Mouse (Mus musculus) layer of hippocampus, postnatal 10 days (tissue): Measurements from ENCODE around the gene Lrrc23. TPM values are rescaled to one million over a fixed set of nuclear protein-coding genes. Genes with fewer than 3 reads are reported as not detected.

ENCODE experiments used
- total RNA-seq, 2 experiments: library from RNA; stranded (reverse); gene quantifications; 2 replicates each; pipeline ENCODE4 v1.2.3; 2021

Gene Lrrc23
- total RNA-seq, 2 experiments from 2014 or later = 1.8 to 3.6 TPM

Other genes starting within 250 kb of the Lrrc23 start
- 1 to 10 TPM; 1.2 to 1.3 TPM for gene C1s1, start 237.4 kb downstream of the Lrrc23 start, total RNA-seq
- gene C1rb, start 209.4 kb downstream of the Lrrc23 start, total RNA-seq = under 1 TPM in 1 of 2 experiments, not detected in 1; 0.16 TPM
- under 1 TPM; 0.57 to 0.62 TPM for gene C1s2, start 143.6 kb downstream of the Lrrc23 start, total RNA-seq
- 10 to 100 TPM; 43.5 to 44.0 TPM for gene Lpcat3, start 116.7 kb downstream of the Lrrc23 start, total RNA-seq
- gene Emg1, start 67.5 kb downstream of the Lrrc23 start, total RNA-seq = 10 to 100 TPM; 49.4 to 53.8 TPM
- 100 to 1,000 TPM; 159 to 164 TPM for gene Phb2, start 67.4 kb downstream of the Lrrc23 start, total RNA-seq
- gene Ptpn6, start 41.0 kb downstream of the Lrrc23 start, total RNA-seq = 1 to 10 TPM; 4.3 to 5.3 TPM
- 100 to 1,000 TPM; 329 to 345 TPM for gene Grcc10, start 38.4 kb downstream of the Lrrc23 start, total RNA-seq
- gene Gm45234, start 23.7 kb downstream of the Lrrc23 start, total RNA-seq = not detected
- 100 to 1,000 TPM; 138 to 150 TPM for gene Atn1, start 23.2 kb downstream of the Lrrc23 start, total RNA-seq
- 100 to 1,000 TPM; 476 to 480 TPM for gene Eno2, start 10.1 kb downstream of the Lrrc23 start, total RNA-seq
- 1 to 10 TPM; 3.3 to 5.0 TPM for gene Spsb2, start 28.9 kb upstream of the Lrrc23 start, total RNA-seq
- 100 to 1,000 TPM; 466 to 472 TPM for gene Tpi1, start 34.6 kb upstream of the Lrrc23 start, total RNA-seq
- gene Usp5, start 49.8 kb upstream of the Lrrc23 start, total RNA-seq = 100 to 1,000 TPM; 181 to 187 TPM
- gene Cdca3, start 49.8 kb upstream of the Lrrc23 start, total RNA-seq = 1 to 10 TPM; 5.4 to 6.1 TPM
- gene Gnb3, start 60.5 kb upstream of the Lrrc23 start, total RNA-seq = under 1 TPM in 1 of 2 experiments, not detected in 1; 0.27 TPM
- 10 to 100 TPM; 29.1 to 32.1 TPM for gene P3h3, start 78.0 kb upstream of the Lrrc23 start, total RNA-seq
- 100 to 1,000 TPM; 162 to 178 TPM for gene Gpr162, start 84.3 kb upstream of the Lrrc23 start, total RNA-seq
- 1 to 10 TPM in 1 of 2 experiments, under 1 TPM in 1; 0.62 to 1.0 TPM for gene Cd4, start 108.5 kb upstream of the Lrrc23 start, total RNA-seq
- gene Lag3, start 132.0 kb upstream of the Lrrc23 start, total RNA-seq = 1 to 10 TPM; 1.2 to 2.1 TPM
- 1,000 to 10,000 TPM; 1,413 to 1,419 TPM for gene Ptms, start 140.4 kb upstream of the Lrrc23 start, total RNA-seq
- gene Mlf2, start 151.7 kb upstream of the Lrrc23 start, total RNA-seq = 100 to 1,000 TPM; 609 to 620 TPM
- 100 to 1,000 TPM in 1 of 2 experiments, 10 to 100 TPM in 1; 97.7 to 101 TPM for gene Cops7a, start 185.8 kb upstream of the Lrrc23 start, total RNA-seq
- gene Pianp, start 217.0 kb upstream of the Lrrc23 start, total RNA-seq = 100 to 1,000 TPM; 109 to 120 TPM
- 10 to 100 TPM; 44.4 to 45.2 TPM for gene Zfp384, start 229.4 kb upstream of the Lrrc23 start, total RNA-seq